Mouse (Mus musculus): ENCODE results near the gene AC109138.7.

Gene AC109138.7

DNA sequence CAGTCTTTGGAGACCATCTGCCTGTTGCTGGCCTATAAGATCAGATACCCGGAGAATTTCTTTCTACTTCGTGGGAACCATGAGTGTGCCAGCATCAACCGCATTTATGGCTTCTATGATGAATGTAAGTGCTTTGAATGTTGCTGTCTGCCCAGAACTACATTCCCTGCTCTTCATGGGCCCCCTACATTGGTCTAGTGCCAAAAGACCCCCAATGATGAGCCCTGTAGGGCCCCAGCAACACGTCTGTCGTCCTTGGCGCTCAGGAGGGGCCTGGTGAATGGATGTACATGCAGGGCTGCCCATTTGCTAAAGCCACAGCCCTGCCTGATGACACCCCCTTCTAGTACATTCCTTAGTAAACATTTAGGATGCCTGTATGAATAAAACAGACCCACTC is 21.0 kb upstream of the AC109138.7 start:
- DNase-seq: no peak

DNA sequence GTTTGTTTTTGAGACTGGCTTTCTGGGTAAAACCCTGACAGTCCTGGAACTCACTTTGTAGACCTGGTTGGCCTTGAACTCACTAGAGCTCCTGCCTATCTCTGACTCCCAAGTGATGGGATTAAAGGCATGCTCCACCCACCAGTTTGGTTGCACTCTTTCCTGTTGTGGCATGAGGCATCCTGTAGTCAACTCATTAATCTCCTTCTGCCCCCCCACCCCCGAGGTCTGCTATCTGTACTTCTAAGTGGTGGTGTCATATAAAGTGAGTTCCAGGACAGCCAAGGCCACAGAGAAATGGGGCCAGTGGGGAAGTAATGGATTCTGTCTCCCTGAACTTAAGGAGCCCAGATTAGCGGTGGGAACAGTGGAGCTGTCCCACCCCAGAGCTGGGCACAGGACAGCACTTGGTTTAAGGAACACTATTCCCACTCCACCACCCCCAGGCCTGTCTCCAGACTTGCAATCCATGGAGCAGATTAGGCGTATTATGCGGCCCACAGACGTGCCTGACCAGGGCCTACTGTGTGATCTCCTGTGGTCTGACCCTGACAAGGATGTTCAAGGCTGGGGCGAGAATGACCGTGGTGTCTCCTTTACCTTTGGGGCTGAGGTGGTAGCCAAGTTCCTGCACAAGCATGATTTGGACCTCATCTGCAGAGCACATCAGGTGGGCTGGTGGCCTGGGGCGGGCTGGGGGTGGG is 20.0 kb upstream of the AC109138.7 start:
- DNase-seq: no peak

DNA sequence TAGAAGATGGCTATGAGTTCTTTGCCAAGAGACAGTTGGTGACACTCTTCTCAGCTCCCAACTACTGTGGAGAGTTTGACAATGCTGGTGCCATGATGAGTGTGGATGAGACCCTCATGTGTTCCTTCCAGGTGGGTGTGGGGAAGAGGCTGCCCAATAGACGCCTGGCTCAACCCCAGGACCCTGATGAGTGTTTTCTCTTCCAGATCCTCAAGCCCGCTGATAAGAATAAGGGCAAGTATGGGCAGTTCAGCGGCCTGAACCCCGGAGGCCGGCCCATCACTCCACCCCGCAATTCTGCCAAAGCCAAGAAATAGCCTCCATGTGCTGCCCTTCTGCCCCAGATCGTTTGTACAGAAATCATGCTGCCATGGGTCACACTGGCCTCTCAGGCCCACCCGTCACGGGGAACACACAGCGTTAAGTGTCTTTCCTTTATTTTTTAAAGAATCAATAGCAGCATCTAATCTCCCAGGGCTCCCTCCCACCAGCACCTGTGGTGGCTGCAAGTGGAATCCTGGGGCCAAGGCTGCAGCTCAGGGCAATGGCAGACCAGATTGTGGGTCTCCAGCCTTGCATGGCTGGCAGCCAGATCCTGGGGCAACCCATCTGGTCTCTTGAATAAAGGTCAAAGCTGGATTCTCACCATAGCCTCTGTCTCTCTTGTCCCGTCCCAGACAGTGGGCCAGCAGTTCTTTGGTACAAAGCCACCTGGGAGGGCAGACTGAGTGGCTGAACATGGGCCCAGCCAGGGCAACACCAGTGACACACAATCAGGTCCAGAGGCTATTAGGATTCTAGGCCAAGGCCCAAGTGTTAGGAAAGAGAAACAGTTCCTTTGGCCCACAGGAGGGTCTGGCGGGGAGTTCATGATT is 19.1 kb upstream of the AC109138.7 start:
- no peak for DNase-seq

DNA sequence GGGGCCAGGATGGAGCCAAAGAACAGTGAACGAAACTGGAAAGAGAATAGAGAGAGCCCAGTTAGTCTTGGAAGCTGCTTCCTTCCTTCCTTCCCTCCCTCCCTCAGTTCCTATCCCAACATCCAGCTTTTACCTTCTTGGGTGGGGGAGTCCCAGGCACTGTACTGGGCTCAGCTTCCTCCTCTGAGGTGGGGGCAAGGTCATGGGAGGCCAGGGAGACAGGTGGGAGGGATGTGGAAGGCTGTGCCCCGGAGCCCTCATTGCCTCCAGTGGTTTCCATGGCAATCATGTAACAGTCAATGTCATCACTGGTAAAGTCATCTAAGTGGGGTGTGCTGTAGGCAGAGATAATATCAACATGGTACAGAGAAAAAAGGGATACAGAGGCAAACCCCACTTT is 18.1 kb upstream of the AC109138.7 start:
- no peak for DNase-seq

DNA sequence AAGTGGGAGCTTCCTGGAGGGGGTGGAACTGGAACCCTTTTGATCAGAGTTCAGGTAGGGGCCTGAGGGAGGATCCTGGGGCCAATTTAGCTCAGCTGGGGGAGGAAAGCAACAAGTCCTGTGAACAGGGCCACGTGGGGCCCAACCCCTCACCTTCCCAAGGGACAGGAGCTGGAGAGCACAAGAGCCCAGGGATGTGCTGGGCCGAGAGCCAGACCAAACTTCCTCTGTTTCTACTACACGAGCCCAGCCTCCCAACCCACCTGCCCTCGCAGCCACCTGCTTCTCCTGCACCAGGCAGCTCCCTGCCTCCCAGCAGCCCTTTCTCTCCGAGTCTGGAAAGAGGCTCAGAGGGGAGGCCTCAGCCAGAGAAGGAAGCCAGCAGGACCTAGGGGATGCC is 17.6 kb upstream of the AC109138.7 start:
- no peak for DNase-seq

DNA sequence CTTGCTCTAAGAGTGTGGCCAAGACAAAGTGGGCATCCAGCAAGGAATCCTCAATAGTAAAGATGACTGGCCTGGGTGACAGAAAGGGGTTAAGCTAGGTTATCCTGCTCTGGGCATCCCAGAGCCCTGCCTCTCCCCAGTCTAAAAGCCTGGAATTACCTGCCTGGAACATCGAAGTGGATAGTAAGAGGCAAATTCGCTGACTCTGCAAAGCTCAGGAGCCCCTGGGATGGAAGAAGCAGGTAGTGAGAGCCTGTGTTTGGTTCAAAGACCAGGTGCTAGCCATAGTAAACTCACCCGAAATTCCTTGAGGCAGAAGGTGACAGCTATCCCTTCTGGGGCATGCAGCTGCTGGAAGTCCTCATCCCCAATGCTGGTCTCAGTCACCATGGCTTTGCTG is 17.0 kb upstream of the AC109138.7 start:
- no peak for DNase-seq

DNA sequence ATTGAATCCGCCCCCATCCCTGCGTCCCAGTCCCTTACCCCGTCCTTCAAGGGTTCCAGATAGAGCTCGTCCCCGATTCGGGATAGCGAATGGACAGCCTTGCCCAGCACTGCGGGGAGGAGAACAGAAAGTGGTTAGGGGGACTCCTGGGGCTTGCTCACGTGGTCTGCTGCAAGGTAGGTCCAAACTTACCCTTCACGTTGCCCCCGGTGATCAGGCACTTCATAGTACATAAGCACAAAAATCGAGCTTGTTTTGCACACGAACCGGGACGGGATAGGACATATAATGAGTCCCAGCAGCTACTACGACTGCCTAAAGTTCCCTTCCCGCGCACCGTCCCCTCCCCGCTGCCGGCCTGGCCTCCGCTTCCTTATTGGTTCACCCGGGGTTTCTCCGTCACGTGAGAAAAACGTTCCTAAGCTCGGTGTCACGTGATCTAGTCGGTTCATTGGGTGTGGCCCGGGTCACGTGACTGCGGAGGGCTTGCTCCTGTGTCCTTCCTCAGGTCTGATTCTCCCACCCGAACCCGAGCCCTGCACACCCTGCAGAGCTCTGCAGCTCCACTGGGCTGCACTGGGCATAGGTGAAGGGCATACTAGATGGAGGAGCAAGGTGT is 12.8 kb upstream of the AC109138.7 start, which contains the start of gene Rad9a:
Rad9a (minus strand) TSS at position 372 of the 619 bp plus-strand sequence.
- DNase-seq: peak; percentile 97

DNA sequence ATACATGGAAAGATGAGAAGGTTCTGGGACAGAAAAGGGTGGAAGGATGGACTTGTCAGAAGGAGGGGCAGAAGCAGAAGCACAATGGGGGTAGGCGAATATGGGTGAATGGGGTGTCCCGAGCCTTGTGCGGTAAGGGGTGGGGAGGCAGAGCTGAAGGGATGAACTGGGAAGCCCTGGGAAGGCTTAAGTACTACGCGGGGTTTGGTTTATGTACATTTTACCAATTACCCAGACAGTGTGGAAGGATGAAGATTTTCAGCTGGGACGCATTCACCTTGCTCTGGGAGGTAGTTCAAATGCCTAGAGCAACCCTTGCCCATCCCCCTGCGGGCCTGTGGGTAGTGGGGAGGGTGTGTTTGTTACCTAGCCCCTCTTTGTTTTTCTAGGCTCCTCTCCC is 12.0 kb upstream of the AC109138.7 start:
- no peak for DNase-seq

DNA sequence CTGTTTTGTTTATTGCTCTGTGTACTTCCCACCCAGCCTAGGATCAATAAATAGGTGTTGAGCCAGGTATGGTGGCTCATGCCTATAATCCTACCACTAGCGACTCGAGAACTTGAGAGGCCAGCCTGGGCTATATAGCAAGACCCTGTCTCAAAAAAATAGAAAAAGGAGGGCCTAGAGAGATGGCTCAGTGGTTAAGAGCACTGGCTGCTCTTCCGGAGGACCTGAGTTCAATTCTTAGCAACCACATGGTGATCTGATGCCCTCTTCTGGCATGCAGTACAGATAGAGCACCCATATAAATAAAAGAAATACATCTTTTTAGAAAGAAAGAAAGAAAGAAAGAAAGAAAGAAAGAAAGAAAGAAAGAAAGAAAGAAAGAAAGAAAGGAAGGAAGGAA is 11.0 kb upstream of the AC109138.7 start:
- DNase-seq: no peak

DNA sequence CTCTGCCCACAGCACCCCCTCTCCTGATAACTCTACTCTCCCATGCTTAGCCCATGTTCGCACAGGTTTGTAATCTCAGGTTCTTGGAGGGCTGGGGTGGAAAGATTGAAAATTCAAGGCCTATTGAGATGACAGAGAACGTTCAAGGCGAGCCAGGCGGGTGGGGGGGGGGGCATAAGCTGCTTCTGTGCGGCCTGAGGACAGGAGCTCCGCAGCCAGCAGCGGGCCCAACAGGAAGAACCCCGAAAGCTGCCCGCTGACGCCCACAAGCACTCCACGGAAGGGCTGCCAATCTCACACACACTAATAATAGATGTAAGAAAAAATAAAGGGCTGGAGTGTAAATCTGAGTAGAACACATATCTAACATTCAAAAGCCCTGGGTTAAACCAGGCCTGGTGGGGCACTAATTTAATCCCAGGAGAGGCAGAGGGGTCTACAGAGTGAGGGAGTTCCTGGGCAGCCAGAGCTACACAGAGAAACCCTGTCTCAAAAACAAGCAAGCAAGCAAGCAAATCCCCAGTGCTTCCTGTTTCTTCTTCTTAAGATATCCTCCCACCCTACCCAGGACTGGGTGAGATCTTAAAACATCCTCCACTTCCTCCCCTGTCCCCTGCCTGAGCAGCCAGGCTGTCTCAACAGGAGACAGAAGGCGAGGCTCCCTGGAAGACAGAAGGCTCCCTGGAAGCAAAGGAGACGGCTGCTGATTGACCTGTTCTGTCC is 10.4 kb upstream of the AC109138.7 start:
- no peak for DNase-seq

DNA sequence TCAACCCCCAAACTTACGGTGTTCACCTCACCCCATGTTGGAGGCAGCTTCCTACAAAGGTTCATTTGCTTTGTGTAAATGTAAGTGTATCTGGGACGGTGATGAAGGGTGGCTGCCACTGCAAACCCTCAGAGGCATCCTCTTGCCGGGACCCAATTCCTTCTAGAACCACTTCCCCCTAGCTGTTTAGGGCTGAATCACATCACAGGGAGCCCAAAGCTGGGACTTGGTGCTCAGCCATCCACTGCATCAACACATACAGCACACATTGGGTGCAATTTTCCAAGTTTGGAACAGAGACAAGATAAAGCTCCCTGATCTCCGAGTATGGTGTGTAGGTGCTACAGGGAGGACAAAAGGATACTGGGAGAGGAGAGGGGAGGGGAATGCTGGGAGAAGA is 9.3 kb upstream of the AC109138.7 start:
- DNase-seq: no peak

DNA sequence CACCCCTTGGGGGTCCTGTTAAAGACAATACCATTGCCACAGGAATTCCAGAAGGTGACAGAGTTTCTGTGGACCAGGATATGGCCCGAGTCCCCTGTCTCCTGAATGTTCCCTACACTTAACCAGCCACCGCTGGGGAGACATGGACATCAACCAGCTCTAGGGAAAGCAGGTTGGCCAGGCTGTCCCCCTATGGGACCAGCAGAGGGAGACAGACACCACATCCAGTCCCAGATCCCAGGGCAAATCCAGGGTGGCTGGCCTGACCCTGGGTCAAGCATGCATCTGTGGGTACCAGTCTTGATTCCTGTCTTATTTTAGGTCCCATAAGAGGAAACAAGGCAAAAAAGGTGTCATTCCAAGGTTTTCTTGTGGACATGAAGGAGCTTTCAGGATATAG is 7.2 kb upstream of the AC109138.7 start:
- DNase-seq: peak; percentile 87

DNA sequence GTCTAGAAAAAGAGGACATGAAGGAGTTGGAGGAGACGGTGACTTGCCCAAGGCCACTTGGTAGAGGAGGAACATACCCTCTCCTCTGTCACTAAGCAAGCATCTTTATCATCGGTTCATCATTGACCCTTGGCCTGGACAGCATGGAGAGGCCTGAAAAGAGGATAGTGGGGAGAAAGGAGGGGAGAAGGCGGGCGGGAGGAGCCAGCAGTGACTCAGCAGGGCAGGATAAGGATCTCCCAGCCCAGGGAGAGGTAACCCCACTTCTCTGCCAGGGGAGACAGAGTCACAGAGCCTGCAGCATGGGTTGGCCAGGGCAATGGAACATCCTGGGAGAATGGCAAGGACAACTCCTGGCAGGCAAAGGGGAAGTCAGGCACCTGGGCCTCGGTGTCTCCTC is 5.6 kb upstream of the AC109138.7 start:
- DNase-seq: no peak

DNA sequence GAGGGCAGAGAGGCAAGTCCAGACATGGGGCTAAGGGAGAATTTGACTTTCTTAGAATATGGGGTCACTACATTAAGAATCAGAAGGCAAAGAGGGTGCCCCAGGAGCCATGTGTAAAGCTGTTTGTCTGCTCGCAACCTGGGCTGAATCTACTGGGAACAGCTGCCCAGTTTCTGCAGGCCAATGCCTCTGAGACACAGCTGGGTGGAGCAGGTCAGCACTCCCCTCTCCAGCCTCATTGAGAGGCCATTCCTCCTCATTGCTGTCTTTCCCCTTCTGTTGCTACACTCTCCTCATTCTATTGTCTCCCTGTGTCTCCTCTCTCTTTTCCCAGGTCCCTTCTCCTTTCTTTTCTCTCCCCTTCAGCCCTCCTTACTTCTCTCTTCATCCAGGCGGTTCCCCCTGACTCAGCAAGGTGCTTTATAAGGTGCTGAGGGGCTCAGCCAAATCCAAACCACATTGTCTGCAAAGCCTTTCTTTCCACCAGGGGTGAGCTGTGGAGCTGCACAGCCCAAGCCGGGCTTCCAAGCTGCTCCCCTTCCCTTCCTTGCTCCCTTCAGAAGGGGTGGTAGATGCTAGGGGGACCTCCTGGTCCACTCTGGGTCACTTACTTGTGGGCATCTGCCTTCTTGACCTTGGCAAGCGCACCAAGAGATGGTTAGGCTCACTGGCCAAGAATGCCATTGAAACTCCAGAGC is 2.1 kb upstream of the AC109138.7 start:
- DNase-seq: no peak

DNA sequence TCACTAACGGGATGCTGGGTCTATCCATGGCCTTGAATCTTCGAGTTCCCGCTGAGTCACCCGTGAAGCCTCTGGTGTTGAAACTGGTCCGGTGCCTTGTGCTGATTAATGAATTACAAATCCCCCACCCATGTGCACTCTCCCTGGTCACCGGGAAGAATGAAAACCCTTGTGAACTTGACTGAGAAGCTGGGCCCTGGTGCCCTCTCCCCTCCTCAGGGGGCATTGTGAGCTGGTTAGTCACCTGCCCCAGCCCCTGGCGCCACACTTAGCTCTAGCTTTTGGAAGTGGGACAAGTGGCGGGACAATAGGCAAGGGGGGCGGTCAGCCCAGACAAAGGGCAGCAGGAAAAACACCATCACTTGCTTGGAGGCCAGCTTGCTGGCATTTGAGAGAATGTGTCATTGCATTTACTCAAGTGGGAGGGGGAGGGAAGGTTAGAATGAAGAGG is 608 bp upstream of the AC109138.7 start:
- peak; percentile 76 for DNase-seq

DNA sequence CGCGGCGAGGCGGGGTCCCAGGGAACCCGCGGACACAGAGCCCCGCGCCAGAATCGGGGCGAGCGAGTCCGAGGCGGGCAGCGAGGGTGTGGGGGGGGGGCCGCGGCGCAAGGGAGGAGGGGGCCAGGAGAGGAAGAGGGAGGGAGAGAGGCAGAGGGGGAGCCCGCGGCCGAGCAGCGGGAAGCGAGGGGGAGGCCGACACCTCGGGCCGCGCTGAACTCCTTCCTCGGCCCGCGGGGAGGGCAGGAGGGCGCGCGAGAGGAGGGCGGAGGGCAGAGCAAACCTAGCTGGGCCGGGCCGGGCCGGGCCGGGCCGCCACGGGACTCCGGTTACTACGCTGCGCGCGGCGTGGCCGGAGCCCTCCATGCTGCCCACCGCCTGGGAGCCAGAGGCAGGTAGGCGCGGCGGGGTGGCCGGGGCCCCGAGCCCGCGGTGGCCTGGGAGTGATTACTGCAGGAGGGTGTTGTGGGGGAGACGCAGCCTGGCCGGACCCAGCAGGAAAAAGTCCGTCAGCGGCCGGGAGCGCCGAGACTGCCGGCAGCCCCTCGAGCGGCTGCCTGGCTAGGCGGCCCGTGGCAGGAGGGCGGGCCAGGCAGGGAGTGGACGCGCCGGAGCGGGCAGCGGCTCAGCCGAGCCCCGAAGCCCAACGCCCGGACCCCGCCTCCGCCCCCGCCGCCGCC is 754 bp downstream of the AC109138.7 start:
- peak; percentile 68 for DNase-seq

DNA sequence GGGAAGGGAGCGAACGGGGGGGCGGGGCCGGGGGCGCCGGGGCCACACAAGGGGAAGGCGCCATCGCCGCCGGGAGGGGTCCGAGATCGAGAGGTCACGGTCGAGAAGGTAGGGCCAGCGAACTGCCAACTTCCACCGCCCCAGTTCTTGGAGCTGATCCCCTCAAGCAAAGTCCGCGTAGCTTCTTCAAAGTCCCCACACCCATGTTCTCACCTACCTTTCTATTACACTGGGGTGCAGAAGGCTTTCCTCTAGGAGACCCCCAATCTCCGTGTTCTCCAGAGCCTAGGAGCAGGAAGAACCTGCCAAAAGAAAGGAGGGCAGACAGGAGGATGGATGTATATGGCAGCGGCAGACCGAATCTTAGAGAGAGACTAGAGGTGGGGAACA is 1.3 kb downstream of the AC109138.7 start:
- DNase-seq: no peak

DNA sequence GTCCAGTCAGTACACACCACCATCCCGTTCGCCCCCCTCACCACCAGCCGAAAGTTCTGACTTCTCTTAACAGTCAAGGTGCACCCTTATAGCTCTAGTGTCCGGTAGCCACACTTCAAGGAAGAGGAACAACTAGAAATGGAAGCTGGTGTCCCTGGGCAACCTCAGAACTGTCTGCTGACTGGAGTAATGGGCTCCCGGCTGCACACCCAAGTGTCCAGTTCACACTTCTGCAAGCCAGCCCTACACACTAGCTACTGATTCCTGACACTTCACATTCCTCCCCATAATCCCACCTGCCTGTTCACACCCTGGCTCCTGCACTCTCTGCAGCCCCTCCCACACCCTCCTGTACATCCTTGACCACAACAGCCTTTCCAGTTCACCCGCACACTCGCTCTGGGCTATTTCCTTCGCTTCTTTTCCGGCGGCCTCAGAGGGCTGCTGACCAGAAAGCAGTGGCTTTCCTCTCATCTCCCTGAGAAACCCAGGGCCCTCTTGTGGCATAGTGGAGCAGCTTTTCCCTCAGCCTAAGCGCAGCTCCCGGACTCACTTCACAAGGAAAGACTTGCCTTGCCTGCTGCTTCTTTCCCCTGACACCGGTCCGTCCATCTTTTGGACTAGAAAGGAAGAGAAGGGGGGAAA is 2.0 kb downstream of the AC109138.7 start:
- DNase-seq: peak; percentile 70

DNA sequence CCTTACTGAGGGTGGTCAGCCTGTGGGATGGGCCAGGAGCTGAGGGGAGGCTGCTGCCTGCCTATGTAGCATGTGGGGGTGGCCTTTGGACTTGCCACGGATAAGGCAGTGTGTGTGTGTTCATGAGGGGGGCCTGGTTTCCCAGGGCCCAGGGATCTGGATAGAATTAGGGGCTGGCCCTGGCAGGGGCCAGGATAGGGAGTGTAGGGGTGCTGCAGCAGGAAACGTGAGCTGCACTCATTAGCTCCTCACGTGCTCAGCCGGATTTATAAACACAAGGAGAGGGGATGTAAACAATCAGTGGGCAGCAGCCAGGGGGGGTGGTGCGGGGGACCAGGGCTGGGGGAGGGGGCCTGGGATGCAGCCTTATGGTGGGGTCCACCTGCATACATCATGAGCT is 3.0 kb downstream of the AC109138.7 start:
- no peak for DNase-seq

DNA sequence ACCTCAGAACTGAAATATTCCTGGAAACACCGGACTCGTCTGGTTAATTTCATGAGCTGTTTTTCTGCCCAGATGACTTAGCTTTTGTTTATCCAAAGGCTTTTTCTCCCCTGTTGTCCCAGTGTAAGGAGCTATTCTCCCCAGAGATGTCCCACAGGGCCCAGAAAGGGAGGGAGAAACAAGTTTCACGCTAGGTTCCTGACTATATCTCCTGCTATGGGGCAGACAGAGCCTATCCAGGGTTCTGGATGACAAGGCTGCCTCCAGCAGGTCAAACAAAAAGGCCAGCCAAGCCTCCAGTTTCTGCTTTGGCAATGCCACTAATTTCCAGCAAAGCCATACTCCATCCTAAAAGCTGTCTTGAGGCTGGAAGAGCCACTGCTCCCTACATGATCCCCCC is 3.7 kb downstream of the AC109138.7 start:
- no peak for DNase-seq

DNA sequence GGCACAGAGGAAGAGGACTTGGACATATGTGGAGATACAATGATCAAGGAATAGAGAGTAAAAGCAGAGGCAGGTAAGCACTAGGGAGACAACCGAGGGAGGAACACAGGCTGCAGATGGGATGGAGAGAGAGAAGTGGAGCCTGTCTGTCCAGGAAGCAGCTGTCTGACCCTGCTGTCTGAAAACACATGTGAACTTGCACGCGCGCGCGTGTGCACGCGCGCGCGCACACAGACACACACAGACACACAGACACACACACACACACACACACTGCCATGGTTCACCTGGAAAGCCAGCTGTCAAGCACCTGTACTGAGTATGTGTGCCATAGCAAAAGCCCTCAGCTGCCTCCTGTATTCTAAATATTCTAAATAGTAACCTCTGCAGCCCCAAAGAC is 4.1 kb downstream of the AC109138.7 start:
- DNase-seq: no peak

Measured in kidney, postnatal 14 days (tissue).